Mouse (Mus musculus) MEL (cell line): ENCODE data around the gene Nrxn3.

Experiments
- CTCF ChIP-seq, 3 experiments: IDR thresholded peaks in 2 of 3; conservative IDR thresholded peaks in 1 of 3; 2 replicates each; pipeline ENCODE4 v1.5.1; 2011 to 2012; ENCODE audit warnings: low read length in 3 of 3, low read depth in 2 of 3, mild to moderate bottlenecking in 2 of 3, improper control_type of control experiment in 1 of 3, inconsistent platforms in 1 of 3, mixed read lengths in 1 of 3, moderate library complexity in 1 of 3; ENCODE audit not compliant: control insufficient read depth in 1 of 3, insufficient read depth in 1 of 3, poor library complexity in 1 of 3, severe bottlenecking in 1 of 3
- HCFC1 ChIP-seq: IDR thresholded peaks from 2 replicates; pipeline ENCODE4 v1.6.1; 2012; ENCODE audit warnings: low read depth, mild to moderate bottlenecking, inconsistent platforms, low read length, improper control_type of control experiment, moderate library complexity
- MEF2A ChIP-seq: IDR thresholded peaks from 2 replicates; pipeline ENCODE4 v1.6.1; 2014; ENCODE audit warnings: low read depth, mild to moderate bottlenecking, inconsistent platforms, low read length, improper control_type of control experiment; ENCODE audit not compliant: poor library complexity, insufficient replicate concordance, severe bottlenecking; ENCODE audit errors: extremely low read depth
- POLR2A ChIP-seq, 2 experiments: IDR thresholded peaks; 2 replicates each; pipeline ENCODE4 v1.6.1; 2011 to 2012; ENCODE audit warnings: low read length in 2 of 2, mild to moderate bottlenecking in 2 of 2, control low read depth in 1 of 2, improper control_type of control experiment in 1 of 2, low read depth in 1 of 2, moderate library complexity in 1 of 2; ENCODE audit not compliant: control insufficient read depth in 1 of 2, insufficient read depth in 1 of 2, poor library complexity in 1 of 2
- RAD21 ChIP-seq: IDR thresholded peaks from 2 replicates; pipeline ENCODE4 v1.6.1; 2011; ENCODE audit warnings: mild to moderate bottlenecking, low read depth, low read length, improper control_type of control experiment
- TAL1 ChIP-seq: IDR thresholded peaks from 2 replicates; pipeline ENCODE4 v1.6.1; 2012; ENCODE audit warnings: mild to moderate bottlenecking, inconsistent platforms, low read length, moderate library complexity, mixed read lengths
- USF2 ChIP-seq, 2 experiments: IDR thresholded peaks; 2 replicates each; pipeline ENCODE4 v1.6.1; 2011 to 2012; ENCODE audit warnings: improper control_type of control experiment in 2 of 2, low read length in 2 of 2, borderline replicate concordance in 1 of 2, inconsistent platforms in 1 of 2, low read depth in 1 of 2, mild to moderate bottlenecking in 1 of 2; ENCODE audit not compliant: insufficient read depth in 1 of 2
- ZKSCAN1 ChIP-seq: IDR thresholded peaks from 2 replicates; pipeline ENCODE4 v1.6.1; 2012; ENCODE audit warnings: low read depth, mild to moderate bottlenecking, inconsistent platforms, low read length, improper control_type of control experiment, moderate library complexity
- ZMIZ1 ChIP-seq: IDR thresholded peaks from 2 replicates; pipeline ENCODE4 v1.6.1; 2012; ENCODE audit warnings: low read depth, mild to moderate bottlenecking, inconsistent platforms, low read length, improper control_type of control experiment, moderate library complexity

DNA sequence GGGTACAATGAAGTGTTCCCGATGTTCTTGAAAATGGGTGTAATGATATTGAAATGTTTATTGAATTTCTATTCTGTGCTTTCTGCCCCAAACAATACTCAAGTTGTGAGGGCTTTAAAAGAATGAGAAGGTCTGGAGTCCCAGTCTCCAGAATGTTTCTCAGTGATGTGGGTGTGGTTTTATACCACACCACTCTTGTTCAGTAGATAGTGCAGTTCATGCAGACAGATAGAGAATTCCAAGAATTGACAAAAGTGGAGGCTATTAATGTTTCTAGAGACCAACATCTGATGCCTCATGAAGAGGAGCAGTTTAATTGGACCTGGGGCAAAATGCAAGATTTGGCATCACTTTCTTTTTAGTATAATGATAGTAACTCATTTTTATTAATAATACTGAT is 302.5 kb downstream of the Nrxn3 start:
- TF ChIP-seq ZKSCAN1, result no peak
- TF ChIP-seq MEF2A, result no peak
- no peak for TF ChIP-seq POLR2A (IDR thresholded peaks at IDR 0.05; ENCODE audit: control insufficient read depth in 1 of 2, insufficient read depth in 1 of 2, low read depth in 1 of 2, low read length in 2 of 2, poor library complexity in 1 of 2)
- no peak for TF ChIP-seq ZMIZ1
- TF ChIP-seq CTCF (IDR thresholded peaks at IDR 0.05 in 2 of 3, conservative IDR thresholded peaks at IDR 0.05 in 1 of 3; ENCODE audit: control insufficient read depth in 1 of 3, insufficient read depth in 1 of 3, low read depth in 2 of 3, low read length in 3 of 3, poor library complexity in 1 of 3, severe bottlenecking in 1 of 3), result no peak
- TF ChIP-seq RAD21, result no peak
- no peak for TF ChIP-seq HCFC1
- TF ChIP-seq TAL1, result no peak
- TF ChIP-seq USF2 (IDR thresholded peaks at IDR 0.05; ENCODE audit: borderline replicate concordance in 1 of 2, insufficient read depth in 1 of 2, low read depth in 1 of 2, low read length in 2 of 2), result no peak
